Mouse (Mus musculus) c-Kit-positive CD71-positive TER-119-positive erythroid progenitor cells, embryonic 14.5 days (primary cell): ENCODE data around the gene H2-Q4.
"Not testable (repeated sequence)": the region's sequence is repeated elsewhere in the genome, so short reads cannot be mapped to it uniquely, and the experiment has no call there.

Experiments used
- DNase-seq: peaks from one replicate; pipeline ENCODE4 v3.0.0-alpha.2; 2013; ENCODE audit warnings: low spot score

H2-Q4 gene

GRCm38 (mm10) chr17:35420206-35420810 is 40.9 kb downstream of the H2-Q4 start:
- not testable (repeated sequence) for DNase-seq

- DNase-seq = not testable (repeated sequence)
These were observed 41.9 kb downstream of the H2-Q4 start for GRCm38 (mm10) chr17:35421331-35421730.

DNA sequence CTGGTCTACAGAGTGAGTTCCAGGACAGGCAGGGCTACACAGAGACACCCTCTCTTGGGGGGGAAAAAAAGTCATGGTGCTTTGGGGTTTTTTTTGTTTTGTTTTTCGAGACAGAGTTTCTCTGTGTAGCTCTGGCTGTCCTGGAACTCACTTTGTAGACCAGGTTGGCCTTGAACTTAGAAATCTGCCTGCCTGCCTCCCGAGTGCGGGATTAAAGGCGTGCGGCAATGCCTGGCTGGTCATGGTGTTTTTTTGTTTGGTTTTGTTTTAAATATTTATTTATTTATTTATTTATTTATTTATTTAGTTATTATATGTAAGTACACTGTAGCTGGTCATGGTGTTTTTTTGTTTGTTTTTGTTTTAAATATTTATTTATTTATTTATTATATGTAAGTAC is 42.9 kb downstream of the H2-Q4 start:
- DNase-seq = not testable (repeated sequence)

DNA sequence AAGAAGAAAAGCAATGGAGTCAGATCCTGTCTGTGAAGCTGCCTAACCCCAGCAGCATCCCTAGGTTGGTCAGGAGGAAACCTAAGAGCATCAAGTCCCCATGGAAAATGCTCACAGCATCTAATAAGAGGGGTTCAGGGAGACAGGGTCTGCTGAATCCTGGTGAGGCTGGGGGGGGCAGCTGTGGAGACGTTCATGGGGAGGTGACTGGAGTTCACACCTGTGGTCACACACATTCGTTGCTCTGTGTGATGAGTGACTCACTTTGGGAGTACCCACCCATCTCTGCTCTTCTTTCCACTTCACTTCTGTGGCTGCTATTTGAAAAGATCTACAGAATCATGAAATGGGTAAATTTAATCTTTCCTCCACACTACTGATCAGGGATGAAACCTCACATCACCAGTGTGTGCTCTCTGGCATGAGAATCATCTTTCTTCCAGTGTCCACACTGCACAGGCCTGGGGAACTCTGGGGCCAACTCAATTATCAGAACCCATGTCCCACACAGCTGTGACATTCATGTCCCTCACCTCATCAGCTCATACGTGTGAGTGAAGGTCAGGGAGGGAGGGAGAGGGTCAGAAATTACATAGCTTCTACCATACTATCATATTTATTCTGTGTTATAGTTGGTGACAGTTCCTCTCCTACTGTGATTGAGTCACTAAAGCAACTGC is 43.9 kb downstream of the H2-Q4 start:
- not testable (repeated sequence) for DNase-seq

DNA sequence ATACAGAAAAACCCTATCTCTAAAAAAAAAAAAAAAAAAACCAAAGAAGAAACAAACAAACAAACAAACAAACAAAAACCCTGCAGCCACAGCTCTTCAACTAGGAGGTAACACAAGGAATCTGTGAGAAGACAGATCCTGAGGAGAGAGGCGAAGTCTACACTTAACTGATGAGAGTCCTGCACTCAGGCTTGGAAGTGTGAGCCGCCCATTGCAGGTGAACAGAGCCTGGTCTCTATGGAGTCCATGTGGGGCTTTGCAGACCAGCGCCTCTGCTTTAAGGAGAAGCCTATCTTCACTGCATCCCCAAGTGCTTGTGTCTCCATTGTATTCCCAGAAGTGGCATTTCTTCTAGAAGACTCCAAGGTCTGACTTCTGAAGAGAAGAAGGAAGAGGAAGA is 44.7 kb downstream of the H2-Q4 start:
- DNase-seq = not testable (repeated sequence)

GRCm38 (mm10) chr17:35424624-35425416 is 45.4 kb downstream of the H2-Q4 start, which contains the start of gene H2-Q6:
Gene H2-Q6 (plus strand): TSS chr17:35424850.
- not testable (repeated sequence) for DNase-seq

- not testable (repeated sequence) for DNase-seq
These were observed 46.1 kb downstream of the H2-Q4 start for GRCm38 (mm10) chr17:35425474-35425873.

DNA sequence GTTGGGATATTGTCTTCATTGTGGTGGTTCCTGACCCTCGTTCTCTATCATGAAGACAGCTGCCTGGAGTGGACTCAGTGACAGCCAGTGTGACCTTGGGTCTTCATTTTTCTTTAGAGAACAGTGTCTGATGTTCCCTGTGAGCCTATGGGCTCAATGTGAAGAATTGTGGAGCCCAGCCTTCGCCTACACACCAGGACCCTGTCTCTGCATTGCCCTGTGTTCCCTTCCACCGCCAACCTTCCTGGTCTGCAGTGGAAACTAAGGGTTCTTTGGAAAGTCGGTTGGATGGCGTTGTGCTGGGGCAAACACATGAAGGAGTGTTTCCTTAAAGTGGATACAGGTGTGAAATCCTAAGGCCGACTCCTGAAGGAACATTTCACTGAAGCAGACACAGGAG is 49.5 kb downstream of the H2-Q4 start:
- DNase-seq = not testable (repeated sequence)

GRCm38 (mm10) chr17:35430671-35431070 is 51.3 kb downstream of the H2-Q4 start:
- DNase-seq = not testable (repeated sequence)

DNA sequence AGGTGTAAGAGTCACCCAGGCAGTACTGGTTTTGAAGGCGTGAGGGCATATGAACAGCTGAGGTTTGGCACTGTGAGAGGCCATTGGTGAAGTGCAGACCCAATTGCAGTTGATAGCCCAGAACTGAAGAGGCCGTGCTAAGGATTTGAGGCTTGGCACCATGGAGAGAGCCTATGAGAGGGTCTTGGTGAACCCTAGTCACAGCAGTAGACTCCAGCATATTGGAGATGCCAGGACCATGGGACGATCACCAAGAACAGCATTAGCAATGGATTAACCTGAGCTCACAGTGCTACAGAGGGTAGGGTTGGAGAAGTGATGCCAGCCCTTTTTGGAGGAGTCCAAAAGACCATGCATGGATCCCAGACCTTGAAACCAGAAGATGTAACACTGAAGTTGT is 52.8 kb downstream of the H2-Q4 start:
- DNase-seq = not testable (repeated sequence)

DNA sequence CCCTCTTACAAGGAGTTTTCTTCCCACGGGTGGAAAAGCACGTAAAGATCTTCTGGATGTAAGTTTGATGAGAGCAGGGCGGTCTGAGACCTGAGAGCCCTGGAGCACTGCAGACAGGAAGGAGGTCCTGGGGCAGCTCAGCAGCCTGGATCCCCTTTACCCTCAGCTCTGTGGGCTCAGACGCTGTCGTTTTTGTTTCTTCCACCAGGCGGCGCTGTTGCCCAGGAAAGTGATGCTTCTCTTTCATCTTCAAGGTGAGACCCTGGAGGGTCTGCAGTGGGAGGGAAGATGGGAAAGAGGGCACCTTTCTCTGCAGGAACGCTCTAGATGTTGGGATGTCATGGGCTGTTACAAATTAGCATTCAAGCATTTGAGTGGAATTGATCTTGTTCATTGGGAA is 55.4 kb downstream of the H2-Q4 start:
- not testable (repeated sequence) for DNase-seq
